9 mouse cellular contexts compared by ENCODE assay signal in the genomic region with DNA sequence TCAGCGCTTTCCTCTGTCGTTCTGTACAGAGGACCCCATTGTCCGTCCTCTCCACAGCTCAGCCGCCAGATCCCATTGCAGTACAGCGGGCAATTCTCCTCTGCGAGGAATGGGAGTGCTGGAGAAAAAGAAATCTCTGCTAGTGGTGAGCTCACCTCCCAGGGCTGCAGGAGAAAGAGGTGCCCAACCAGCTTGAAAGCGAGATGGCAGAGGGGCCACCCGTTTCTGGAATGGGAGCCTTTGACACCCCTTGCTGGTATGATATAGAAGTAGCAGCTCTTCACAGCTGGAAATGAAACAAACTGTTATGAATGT.
DNase-seq lines count a peak whose midpoint lies in the region; ATAC-seq lines count a peak whose summit lies in the region.
"Had no signal": no experiment of that assay in that cellular context is flagged by ENCODE, and none has a peak within 500 bp of the region (broad histone marks: within the 10 kb centered on the region; RNA-seq: fewer than 3 reads in every experiment).

No protein-coding gene starts in this region.

- H3K9me3 ChIP-seq in neural tube, embryonic 11.5 days (ENCODE audit: control insufficient read depth, low read length), result no peaks in the 10 kb centered on the region
- H3K9me3 ChIP-seq in intestine, embryonic 14.5 days (ENCODE audit: control insufficient read depth, low read length), result no peaks in the 10 kb centered on the region
- H3K9me3 ChIP-seq: liver, embryonic 13.5 days had no signal

- H3K27me3 ChIP-seq in neural tube, embryonic 11.5 days (ENCODE audit: control insufficient read depth, insufficient read depth, low read length), result no peaks in the 10 kb centered on the region
- no peaks in the 10 kb centered on the region for H3K27me3 ChIP-seq in intestine, embryonic 14.5 days (replicated peaks; ENCODE audit: control insufficient read depth, insufficient read depth, low read length)
- H3K27me3 ChIP-seq: liver, embryonic 13.5 days had no signal

- 55% methylated on average over 8 of the region's 8 CpGs for WGBS in neural tube, embryonic 11.5 days
- 43% methylated on average over 8 of the region's 8 CpGs for WGBS in intestine, embryonic 14.5 days

- peak overlapping the region; percentile 60; the same call in 1 of the 2 replicates for H3K27ac ChIP-seq in neural tube, embryonic 11.5 days (ENCODE audit: low read depth, low read length)
- peak overlapping the region; percentile 69; the same call in 1 of the 2 replicates for H3K27ac ChIP-seq in intestine, embryonic 14.5 days (ENCODE audit: low read depth)
- H3K27ac ChIP-seq: liver, embryonic 13.5 days had no signal

- intact Hi-C loops in left cerebral cortex, postnatal 14 days (cut with DNase I), result no loop called here

- H3K4me2 ChIP-seq in neural tube, embryonic 11.5 days (ENCODE audit: low read depth), result no peak overlapping the region
- no peak overlapping the region for H3K4me2 ChIP-seq in intestine, embryonic 14.5 days (ENCODE audit: low read length)
- H3K4me2 ChIP-seq: liver, embryonic 13.5 days had no signal

- peaks cover 6% of the 10 kb centered on the region; the same call in 1 of the 2 replicates for H3K4me1 ChIP-seq in neural tube, embryonic 11.5 days (ENCODE audit: control insufficient read depth, insufficient read depth, low read length)
- H3K4me1 ChIP-seq in intestine, embryonic 14.5 days (replicated peaks; ENCODE audit: control insufficient read depth, insufficient read depth, low read length), result peaks cover 21% of the 10 kb centered on the region; the same call in 1 of the 2 replicates
- H3K4me1 ChIP-seq: liver, embryonic 13.5 days had no signal

- ATAC-seq in neural tube, embryonic 11.5 days (ENCODE audit: insufficient read depth, low FRiP score, low TSS enrichment), result no peak; the same call in 1 of the 2 replicates
- ATAC-seq in intestine, embryonic 14.5 days (replicated peaks; ENCODE audit: low FRiP score, low TSS enrichment, low read depth), result no peak

- DNase-seq in heart, adult 11 months, result peak; percentile 76
- no peak for DNase-seq in heart, adult 9 months (ENCODE audit: low spot score in 2 of 2)
- DNase-seq in neural tube, embryonic 11.5 days (ENCODE audit: low spot score), result peak; percentile 38
- DNase-seq in neural tube, embryonic 10.5 days (ENCODE audit: extremely low spot score, low spot score), result no peak
- DNase-seq in intestine, embryonic 14.5 days (ENCODE audit: low spot score), result peak; percentile 58
- DNase-seq in left cerebral cortex, postnatal 14 days (ENCODE audit: low spot score in 2 of 2), result no peak
- DNase-seq in adrenal gland, postnatal 4 days (ENCODE audit: low spot score in 2 of 2), result no peak
- DNase-seq in layer of hippocampus, postnatal 14 days (ENCODE audit: low spot score in 2 of 2), result no peak
- DNase-seq: liver, embryonic 13.5 days had no signal

- no peak overlapping the region; the same call in 1 of the 2 replicates for H3K9ac ChIP-seq in neural tube, embryonic 11.5 days (ENCODE audit: low read length)
- no peak overlapping the region for H3K9ac ChIP-seq in intestine, embryonic 14.5 days (ENCODE audit: low read length)
- H3K9ac ChIP-seq: liver, embryonic 13.5 days had no signal

- no peak overlapping the region for H3K4me3 ChIP-seq in neural tube, embryonic 11.5 days (ENCODE audit: low read depth, low read length)
- no peak overlapping the region for H3K4me3 ChIP-seq in intestine, embryonic 14.5 days (ENCODE audit: low read depth, low read length)
- H3K4me3 ChIP-seq: liver, embryonic 13.5 days had no signal

- H3K36me3 ChIP-seq in neural tube, embryonic 11.5 days (ENCODE audit: control insufficient read depth, insufficient read depth, low read length), result no peaks in the 10 kb centered on the region
- H3K36me3 ChIP-seq in intestine, embryonic 14.5 days (ENCODE audit: control insufficient read depth, insufficient read depth, low read length), result no peaks in the 10 kb centered on the region
- H3K36me3 ChIP-seq: liver, embryonic 13.5 days had no signal

Comparison
In these comparisons a context has a peak if more than half of its experiments do, and no peak if none do; other contexts are left out.
1. DNase-seq: peak in heart, adult 11 months (single experiment), neural tube, embryonic 11.5 days (single experiment) and intestine, embryonic 14.5 days (single experiment); none in heart, adult 9 months (0 of 2), neural tube, embryonic 10.5 days (single experiment), left cerebral cortex, postnatal 14 days (0 of 2), adrenal gland, postnatal 4 days (0 of 2) and layer of hippocampus, postnatal 14 days (0 of 2).